Mouse (Mus musculus) midbrain, embryonic 10.5 days (tissue): ENCODE measurements at regions not wholly inside any gene's neighbourhood (a gene's known extent, or its start where the extent isn't known, plus 50 kb on each side); places are given as distances from the start of the nearest gene placed in this dataset.
"Not testable (repeated sequence)": the region's sequence is repeated elsewhere in the genome, so short reads cannot be mapped to it uniquely, and the experiment has no call there.

Source experiments
- DNase-seq: peaks from one replicate; pipeline ENCODE4 v3.0.0-alpha.2; 2017; ENCODE audit warnings: low spot score
- H3K27ac ChIP-seq: fragments of 300-500 bp; sonication (generic); replicated peaks from 2 replicates; pipeline ENCODE4 v1.5.1; 2016; ENCODE audit warnings: mild to moderate bottlenecking
- H3K27me3 ChIP-seq: fragments of 300-500 bp; sonication (generic); 2 replicates; pipeline ENCODE4 v1.6.1; 2016; ENCODE audit warnings: low read depth, mild to moderate bottlenecking; ENCODE audit not compliant: poor library complexity, severe bottlenecking
- H3K36me3 ChIP-seq: fragments of 300-500 bp; sonication (generic); 2 replicates; pipeline ENCODE4 v1.6.1; 2016; ENCODE audit warnings: mild to moderate bottlenecking, moderate library complexity
- H3K4me1 ChIP-seq: fragments of 300-500 bp; sonication (generic); 2 replicates; pipeline ENCODE4 v1.6.1; 2016
- H3K4me3 ChIP-seq: fragments of 300-500 bp; sonication (generic); 2 replicates; pipeline ENCODE4 v1.5.1; 2016; ENCODE audit warnings: mild to moderate bottlenecking, moderate library complexity
- H3K9me3 ChIP-seq: fragments of 300-500 bp; sonication (generic); replicated peaks from 2 replicates; pipeline ENCODE4 v1.6.1; 2016; ENCODE audit warnings: mild to moderate bottlenecking
- WGBS: fragments of 180-500 bp; shearing (Covaris S2); methylation state at CpG from one replicate; pipeline ENCODE4 v1.1.7; 2016; 5-methylcytosine and 5-hydroxymethylcytosine counted together

DNA sequence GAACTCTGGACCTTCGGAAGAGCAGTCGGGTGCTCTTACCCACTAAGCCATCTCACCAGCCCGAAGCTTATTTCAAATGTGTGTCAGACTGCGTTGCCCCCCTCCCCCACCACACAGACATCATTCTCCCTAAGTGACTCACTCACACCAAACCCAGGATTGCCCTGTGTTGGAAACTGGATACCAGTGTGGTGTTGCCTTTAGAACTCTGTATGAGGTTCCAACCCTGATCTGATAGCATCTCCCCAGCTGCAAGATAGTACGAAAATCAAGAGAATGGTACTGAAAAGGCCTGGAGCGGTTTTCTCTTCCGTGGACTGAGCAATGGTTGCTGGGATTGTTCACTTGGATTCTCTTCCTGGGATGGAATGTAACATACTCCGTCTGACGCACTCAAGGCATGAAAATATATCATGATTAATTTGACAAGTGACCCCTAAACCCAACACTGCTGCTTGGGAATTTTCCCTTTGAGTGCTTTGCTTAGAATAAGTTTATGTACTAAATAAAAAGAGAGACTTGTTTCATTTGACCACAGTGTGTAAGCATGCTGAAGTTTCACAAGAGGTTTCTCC lies 63.0 kb downstream of the Hand2 start:
- DNase-seq: no peak
- H3K36me3 ChIP-seq: no peaks in the 10 kb centered on the region
- WGBS: 89% methylated on average over 9 of the region's 9 CpGs
- H3K9me3 ChIP-seq: no peaks in the 10 kb centered on the region
- no peak overlapping the region for H3K4me3 ChIP-seq
- no peak overlapping the region for H3K27ac ChIP-seq
- no peaks in the 10 kb centered on the region for H3K27me3 ChIP-seq
- no peaks in the 10 kb centered on the region for H3K4me1 ChIP-seq

DNA sequence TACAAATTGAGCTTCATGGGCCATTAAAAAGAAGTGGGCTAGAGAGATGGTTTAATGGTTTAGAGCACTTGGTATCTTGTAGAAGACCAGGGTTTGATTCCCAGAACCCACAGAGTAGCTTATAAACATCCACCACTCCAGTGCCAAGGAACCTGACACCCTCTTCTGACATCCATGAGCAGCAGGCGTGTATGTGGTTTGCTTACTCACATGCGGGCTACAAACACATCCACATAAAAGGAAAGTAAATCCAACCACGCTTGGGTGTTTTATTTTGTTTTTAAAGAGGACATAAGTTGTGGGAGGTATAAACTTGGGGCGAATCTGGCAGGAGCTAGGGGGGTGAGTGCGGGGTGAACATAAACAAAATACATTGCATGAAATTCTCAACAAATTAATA lies 66.8 kb downstream of the Hand2 start:
- Histone ChIP-seq H3K4me1 (no peaks in the 10 kb centered on the region), H3K4me3 (no peak overlapping the region), H3K27ac (no peak overlapping the region), H3K9me3 (no peaks in the 10 kb centered on the region), H3K27me3 (no peaks in the 10 kb centered on the region), H3K36me3 (no peaks in the 10 kb centered on the region)
- DNase-seq: no peak
- 85% methylated on average over 5 of the region's 5 CpGs for WGBS

DNA sequence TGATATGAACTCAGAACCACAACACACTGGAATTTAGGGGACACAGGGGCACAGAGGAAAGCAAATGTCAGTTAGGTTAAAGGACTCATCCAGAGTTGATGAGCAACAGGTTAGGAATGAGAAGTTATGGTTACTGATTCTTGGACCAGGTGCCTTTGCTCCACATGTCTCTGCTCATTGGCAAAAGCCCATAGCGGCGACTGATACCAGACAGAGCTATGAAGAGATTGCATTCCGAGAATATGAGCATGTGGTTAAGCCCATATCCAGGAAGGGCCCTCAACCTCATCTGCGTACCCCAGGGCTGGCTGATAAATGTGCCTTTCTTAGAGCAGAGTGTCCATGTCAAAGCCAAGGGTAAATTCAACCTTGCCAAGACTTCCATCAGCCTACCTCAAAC lies 67.1 kb upstream of the Scrg1 start:
- no peaks in the 10 kb centered on the region for H3K4me1 ChIP-seq
- H3K27me3 ChIP-seq: no peaks in the 10 kb centered on the region
- no peaks in the 10 kb centered on the region for H3K36me3 ChIP-seq
- no peak overlapping the region for H3K27ac ChIP-seq
- H3K4me3 ChIP-seq: no peak overlapping the region
- 87% methylated on average over 4 of the region's 4 CpGs for WGBS
- H3K9me3 ChIP-seq: no peaks in the 10 kb centered on the region
- DNase-seq: no peak

DNA sequence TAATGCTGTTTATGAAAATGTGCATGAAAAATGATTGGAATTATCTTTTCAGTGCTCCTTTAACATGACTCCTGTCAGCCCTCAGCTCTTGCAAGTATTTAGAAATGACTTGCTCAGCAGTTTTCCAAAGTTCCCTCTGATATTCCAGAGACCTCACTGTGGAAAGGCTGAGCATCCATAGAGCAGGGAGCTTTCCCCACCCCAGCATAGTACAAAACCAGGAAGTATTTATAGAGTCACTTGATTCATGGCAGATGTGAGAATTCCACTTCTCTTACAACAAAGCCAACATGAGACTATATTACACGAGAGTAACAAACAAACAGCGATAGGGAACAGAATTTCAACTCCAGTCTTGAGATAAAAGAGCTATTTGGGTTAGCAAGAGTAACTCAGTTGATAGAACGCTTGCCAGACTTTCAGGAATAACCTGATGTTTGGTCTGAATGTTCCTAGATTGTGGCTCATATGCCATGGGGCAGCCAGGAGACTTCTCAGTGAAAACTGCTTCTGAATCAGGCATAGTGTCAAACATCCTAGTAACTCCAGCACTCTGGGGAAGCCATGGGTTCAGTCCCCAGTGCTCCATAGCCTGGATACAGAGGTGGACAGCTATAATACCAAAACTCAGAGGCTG lies 57.6 kb upstream of the Scrg1 start:
- no peak overlapping the region for H3K4me3 ChIP-seq
- H3K4me1 ChIP-seq: peaks cover 37% of the 10 kb centered on the region
- 84% methylated on average over 3 of the region's 3 CpGs for WGBS

DNA sequence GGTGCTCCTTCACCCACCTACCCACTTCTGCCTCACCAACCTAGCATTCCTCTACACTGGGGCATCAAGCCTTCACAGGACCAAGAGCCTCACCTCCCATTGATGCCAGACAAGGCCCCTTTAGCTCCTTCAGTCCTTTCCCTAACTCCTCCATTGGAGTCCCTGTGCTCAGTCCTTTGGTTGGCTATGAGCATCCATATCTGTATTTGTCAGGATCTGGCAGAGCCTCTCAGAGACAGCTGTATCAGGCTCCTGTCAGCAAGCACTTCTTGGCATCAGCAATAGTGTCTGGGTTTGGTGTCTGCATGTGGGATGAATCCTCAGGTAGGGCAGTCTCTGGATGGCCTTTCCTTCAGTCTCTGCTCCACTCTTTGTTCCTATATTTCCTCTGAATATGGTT lies 55.6 kb upstream of the Scrg1 start:
- H3K4me3 ChIP-seq, H3K36me3 ChIP-seq: not testable (repeated sequence)
- H3K27ac ChIP-seq: peak overlapping the region; percentile 60

More for the DNA sequence above, 57.6 kb upstream of the Scrg1 start:
- Histone ChIP-seq H3K9me3 (no peaks in the 10 kb centered on the region), H3K27ac (no peak overlapping the region), H3K27me3 (no peaks in the 10 kb centered on the region), H3K36me3 (no peaks in the 10 kb centered on the region)
- DNase-seq: peak; percentile 5

DNA sequence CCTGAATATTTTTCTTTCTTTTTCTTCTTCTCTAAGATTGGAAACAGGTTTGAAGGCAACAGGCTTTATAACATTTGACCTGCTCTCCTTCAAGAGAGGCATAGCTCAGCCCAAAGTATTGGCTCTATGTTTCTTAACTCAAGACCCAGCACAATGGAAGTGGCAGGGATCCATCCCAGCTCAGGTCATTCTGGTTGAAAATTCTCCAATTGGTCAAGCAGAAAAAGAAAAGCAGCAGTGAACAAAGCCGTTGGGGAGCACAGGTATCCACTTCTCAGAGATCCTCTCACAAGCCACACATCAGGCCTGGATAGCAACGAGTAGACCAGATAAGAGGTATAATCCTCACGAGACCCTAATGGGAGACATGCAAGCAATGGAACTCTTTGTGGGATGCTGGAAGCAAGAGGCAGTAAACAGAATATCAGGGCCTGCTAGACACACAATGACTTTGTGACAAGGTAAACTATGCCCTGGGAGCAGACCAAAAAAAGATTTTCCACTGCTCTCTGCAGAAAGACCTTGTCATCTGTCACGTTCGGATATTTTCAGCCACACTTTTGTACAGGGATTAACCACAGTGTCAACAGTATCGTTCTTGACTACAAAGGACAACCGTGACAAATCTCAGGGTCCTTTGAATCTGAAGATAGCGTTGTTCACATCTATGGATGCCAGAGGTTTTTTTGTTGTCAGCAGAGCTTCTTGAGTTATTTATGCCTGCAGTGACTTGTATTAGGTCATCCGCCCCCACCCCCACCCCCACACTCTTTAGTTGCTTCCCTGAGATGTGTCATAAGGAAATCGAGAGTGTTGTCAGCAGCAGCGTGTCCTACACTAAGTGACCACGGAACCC lies 54.7 kb upstream of the Scrg1 start:
- WGBS: 47% methylated on average over 12 of the region's 12 CpGs
- Histone ChIP-seq H3K4me3 (no peak overlapping the region), H3K9me3 (no peaks in the 10 kb centered on the region), H3K27me3 (no peaks in the 10 kb centered on the region), H3K36me3 (no peaks in the 10 kb centered on the region), H3K4me1 (peaks cover 53% of the 10 kb centered on the region), H3K27ac (peak overlapping the region; percentile 60)
- peak; percentile 28 for DNase-seq

More for the DNA sequence above, 55.6 kb upstream of the Scrg1 start:
- H3K4me1 ChIP-seq: peaks cover 46% of the 10 kb centered on the region
- peak; percentile 11 for DNase-seq
- not testable (repeated sequence) for H3K27me3 ChIP-seq, H3K9me3 ChIP-seq

DNA sequence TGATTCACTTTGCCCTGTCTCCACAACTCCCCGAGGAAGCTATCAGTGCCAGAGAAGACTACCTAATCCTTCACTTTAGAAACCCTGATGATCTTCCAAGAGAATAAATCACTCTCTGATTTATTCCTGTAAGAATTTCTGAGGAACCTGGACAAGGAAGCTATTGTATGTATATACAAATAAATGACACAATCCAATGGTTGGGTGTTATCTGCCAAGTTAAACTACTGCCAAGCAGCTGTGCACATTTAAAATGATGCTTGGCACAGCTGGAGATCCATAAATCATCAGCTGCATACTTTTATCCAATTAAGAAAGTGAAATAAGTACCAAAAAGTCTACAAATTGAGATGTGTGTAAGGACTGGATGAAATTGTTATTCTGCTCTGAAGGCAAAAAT lies 54.1 kb upstream of the Scrg1 start:
- Histone ChIP-seq H3K4me1 (peaks cover 54% of the 10 kb centered on the region), H3K27me3 (peaks cover 6% of the 10 kb centered on the region; the same call in 1 of the 2 replicates), H3K4me3 (no peak overlapping the region), H3K36me3 (no peaks in the 10 kb centered on the region), H3K27ac (peak overlapping the region; percentile 33; the same call in 1 of the 2 replicates), H3K9me3 (no peaks in the 10 kb centered on the region)
- DNase-seq: no peak
- 66% methylated on average over 1 of the region's 1 CpGs for WGBS

DNA sequence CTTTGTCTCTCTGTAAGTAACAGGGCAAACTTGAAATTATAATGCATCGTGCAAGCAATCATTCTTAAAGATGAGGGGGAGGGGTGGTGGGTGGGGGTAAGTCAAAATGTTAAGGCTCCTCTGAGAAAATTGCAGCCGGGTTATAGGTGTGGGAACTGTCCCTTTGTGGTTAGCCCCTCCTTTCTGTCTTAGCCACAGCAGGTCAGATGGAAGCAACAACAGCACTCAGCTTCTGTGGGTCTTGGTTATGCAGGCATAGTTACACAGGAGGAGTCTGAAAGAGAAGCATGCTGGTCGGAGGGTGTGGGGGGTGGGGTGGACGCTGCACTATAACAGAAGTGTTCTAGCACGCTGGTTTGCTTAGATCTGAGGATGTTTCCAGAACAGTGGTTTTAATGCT lies 53.5 kb upstream of the Scrg1 start:
- Histone ChIP-seq H3K27me3 (peaks cover 12% of the 10 kb centered on the region; the same call in 1 of the 2 replicates), H3K4me3 (no peak overlapping the region), H3K36me3 (no peaks in the 10 kb centered on the region), H3K27ac (peak overlapping the region; percentile 63), H3K4me1 (peaks cover 57% of the 10 kb centered on the region), H3K9me3 (no peaks in the 10 kb centered on the region)
- DNase-seq: peak; percentile 13
- WGBS: 54% methylated on average over 5 of the region's 5 CpGs

DNA sequence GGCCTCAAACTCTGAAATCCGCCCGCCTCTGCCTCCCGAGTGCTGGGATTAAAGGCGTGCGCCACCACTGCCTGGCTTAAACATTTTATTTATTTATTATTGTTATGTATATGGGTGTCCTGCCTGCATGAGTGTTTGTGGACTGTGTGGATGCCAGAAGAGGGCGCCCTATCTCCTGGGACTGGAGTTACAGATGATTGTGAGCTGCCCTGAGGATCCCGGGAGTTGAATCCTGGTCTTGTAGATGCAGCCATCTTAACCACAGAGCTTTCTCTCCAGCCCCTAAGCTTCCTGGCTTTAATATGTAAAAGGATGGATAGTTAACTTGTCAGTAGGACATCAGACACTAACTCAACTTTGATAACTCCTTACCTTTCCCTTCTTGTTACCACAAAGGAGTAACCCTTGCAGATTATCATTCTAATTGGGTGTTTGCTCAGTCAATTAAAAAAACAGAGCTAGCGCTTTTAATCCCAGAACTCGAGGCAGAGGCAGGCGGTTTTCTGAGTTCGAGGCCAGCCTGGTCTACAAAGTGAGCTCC lies 52.0 kb upstream of the Scrg1 start:
- H3K9me3 ChIP-seq: no peaks in the 10 kb centered on the region
- H3K27me3 ChIP-seq: peaks cover 27% of the 10 kb centered on the region
- H3K4me3 ChIP-seq: no peak overlapping the region
- H3K36me3 ChIP-seq: no peaks in the 10 kb centered on the region
- H3K27ac ChIP-seq: no peak overlapping the region
- peaks cover 68% of the 10 kb centered on the region for H3K4me1 ChIP-seq
- DNase-seq: no peak
- 85% methylated on average over 11 of the region's 11 CpGs for WGBS

DNA sequence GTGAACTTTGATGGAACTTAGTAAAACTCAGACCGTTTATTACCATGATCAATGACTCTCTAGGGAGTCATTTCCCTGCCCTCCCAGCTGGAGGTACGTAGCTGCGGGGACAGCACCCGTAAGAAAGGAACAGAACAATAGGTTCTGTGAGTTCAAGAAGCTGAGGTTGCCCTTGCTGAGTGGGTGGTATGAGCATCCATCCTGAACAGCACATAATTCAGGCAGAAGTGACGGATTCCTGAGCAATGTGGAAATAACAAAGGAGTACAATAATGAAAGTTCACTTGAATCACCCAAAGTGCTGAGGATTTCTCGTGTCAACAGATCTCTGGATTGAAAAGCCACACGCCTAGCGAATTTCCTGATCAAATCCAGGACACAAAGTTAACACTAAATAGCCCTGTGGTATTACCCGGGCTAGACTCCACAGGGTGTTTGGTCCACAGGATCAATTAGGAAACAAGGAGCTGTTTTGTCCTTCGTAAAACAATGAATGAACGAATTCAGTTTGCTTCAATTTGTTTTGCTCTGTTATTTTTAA lies 50.4 kb upstream of the Scrg1 start:
- Histone ChIP-seq H3K9me3 (no peaks in the 10 kb centered on the region), H3K36me3 (no peaks in the 10 kb centered on the region), H3K27me3 (peaks cover 39% of the 10 kb centered on the region), H3K27ac (no peak overlapping the region), H3K4me3 (no peak overlapping the region), H3K4me1 (peaks cover 75% of the 10 kb centered on the region)
- DNase-seq: peak; percentile 15
- WGBS: 25% methylated on average over 11 of the region's 11 CpGs
